Mouse (Mus musculus) kidney, postnatal 10 days (tissue): ENCODE data around the gene Bend5.
A peak's percentile ranks its signal among the peaks of the same experiment; 100 is the strongest.

Source experiments
- DNase-seq: peaks from one replicate; pipeline ENCODE4 v3.0.0; 2021; ENCODE audit warnings: mixed read lengths

The Bend5 gene

GRCm38 (mm10) chr4:111442435-111443238 lies 27.8 kb downstream of the Bend5 start:
- peak; percentile 26 for DNase-seq

- no peak for DNase-seq
These were observed 29.3 kb downstream of the Bend5 start for GRCm38 (mm10) chr4:111443906-111444615.

- DNase-seq: no peak
These were observed 29.9 kb downstream of the Bend5 start for GRCm38 (mm10) chr4:111444616-111445160.

GRCm38 (mm10) chr4:111447918-111448317 lies 33.1 kb downstream of the Bend5 start:
- DNase-seq: no peak

GRCm38 (mm10) chr4:111448586-111448985 lies 33.8 kb downstream of the Bend5 start:
- DNase-seq: no peak

- no peak for DNase-seq
These were observed 34.8 kb downstream of the Bend5 start for GRCm38 (mm10) chr4:111449442-111450199.

- peak; percentile 33 for DNase-seq
These were observed 36.6 kb downstream of the Bend5 start for GRCm38 (mm10) chr4:111451283-111451918.

- DNase-seq: no peak
These were observed 37.4 kb downstream of the Bend5 start for GRCm38 (mm10) chr4:111452192-111452591.

- DNase-seq: no peak
These were observed 38.5 kb downstream of the Bend5 start for GRCm38 (mm10) chr4:111453275-111453674.

- DNase-seq: no peak
These were observed 40.8 kb downstream of the Bend5 start for GRCm38 (mm10) chr4:111455621-111456020.

GRCm38 (mm10) chr4:111457568-111457967 lies 42.8 kb downstream of the Bend5 start:
- no peak for DNase-seq

- peak; percentile 24 for DNase-seq
These were observed 52.5 kb downstream of the Bend5 start for GRCm38 (mm10) chr4:111467293-111467773.

- no peak for DNase-seq
These were observed 53.0 kb downstream of the Bend5 start for GRCm38 (mm10) chr4:111467796-111468195.

- DNase-seq: no peak
These were observed 55.0 kb downstream of the Bend5 start for GRCm38 (mm10) chr4:111469847-111470246.

- no peak for DNase-seq
These were observed 56.9 kb downstream of the Bend5 start for GRCm38 (mm10) chr4:111471726-111472125.

GRCm38 (mm10) chr4:111472511-111472910 lies 57.7 kb downstream of the Bend5 start:
- DNase-seq: no peak

- no peak for DNase-seq
These were observed 58.2 kb downstream of the Bend5 start for GRCm38 (mm10) chr4:111473014-111473413.

- no peak for DNase-seq
These were observed 60.7 kb downstream of the Bend5 start for GRCm38 (mm10) chr4:111475374-111475971.

GRCm38 (mm10) chr4:111477507-111477906 lies 62.7 kb downstream of the Bend5 start:
- DNase-seq: no peak

GRCm38 (mm10) chr4:111483499-111483898 lies 68.7 kb downstream of the Bend5 start:
- no peak for DNase-seq

- peak; percentile 58 for DNase-seq
These were observed 70.4 kb downstream of the Bend5 start for GRCm38 (mm10) chr4:111485189-111485588.

GRCm38 (mm10) chr4:111486187-111486586 lies 71.4 kb downstream of the Bend5 start:
- DNase-seq: no peak
